Mouse (Mus musculus) MEL (cell line): ENCODE measurements at regions not wholly inside any gene's neighbourhood (a gene's known extent, or its start where the extent isn't known, plus 50 kb on each side); places are given as distances from the start of the nearest gene placed in this dataset.

Experiments used
- BHLHE40 ChIP-seq: IDR thresholded peaks from 2 replicates; pipeline ENCODE4 v1.6.1; 2012; ENCODE audit warnings: low read depth, mild to moderate bottlenecking, inconsistent platforms, low read length, improper control_type of control experiment, borderline replicate concordance
- CHD1 ChIP-seq: IDR thresholded peaks from 2 replicates; pipeline ENCODE4 v1.6.1; 2012; ENCODE audit warnings: low read depth, mild to moderate bottlenecking, inconsistent platforms, low read length, improper control_type of control experiment
- CTCF ChIP-seq, 3 experiments: IDR thresholded peaks in 2 of 3; conservative IDR thresholded peaks in 1 of 3; 2 replicates each; pipeline ENCODE4 v1.5.1; 2011 to 2012; ENCODE audit warnings: low read length in 3 of 3, low read depth in 2 of 3, mild to moderate bottlenecking in 2 of 3, improper control_type of control experiment in 1 of 3, inconsistent platforms in 1 of 3, mixed read lengths in 1 of 3, moderate library complexity in 1 of 3; ENCODE audit not compliant: control insufficient read depth in 1 of 3, insufficient read depth in 1 of 3, poor library complexity in 1 of 3, severe bottlenecking in 1 of 3
- EP300 ChIP-seq, 2 experiments: IDR thresholded peaks; 2 replicates each; pipeline ENCODE4 v1.6.1; 2011; ENCODE audit warnings: improper control_type of control experiment in 2 of 2, low read length in 2 of 2, low read depth in 1 of 2, mild to moderate bottlenecking in 1 of 2
- HCFC1 ChIP-seq: IDR thresholded peaks from 2 replicates; pipeline ENCODE4 v1.6.1; 2012; ENCODE audit warnings: low read depth, mild to moderate bottlenecking, inconsistent platforms, low read length, improper control_type of control experiment, moderate library complexity
- MAZ ChIP-seq: IDR thresholded peaks from 2 replicates; pipeline ENCODE4 v1.6.1; 2012; ENCODE audit warnings: low read depth, mild to moderate bottlenecking, inconsistent platforms, low read length, improper control_type of control experiment
- MEF2A ChIP-seq: IDR thresholded peaks from 2 replicates; pipeline ENCODE4 v1.6.1; 2014; ENCODE audit warnings: low read depth, mild to moderate bottlenecking, inconsistent platforms, low read length, improper control_type of control experiment; ENCODE audit not compliant: poor library complexity, insufficient replicate concordance, severe bottlenecking; ENCODE audit errors: extremely low read depth
- NELFE ChIP-seq: IDR thresholded peaks from 2 replicates; pipeline ENCODE4 v1.6.1; 2011; ENCODE audit warnings: low read depth, low read length, improper control_type of control experiment
- POLR2A ChIP-seq, 2 experiments: IDR thresholded peaks; 2 replicates each; pipeline ENCODE4 v1.6.1; 2011 to 2012; ENCODE audit warnings: low read length in 2 of 2, mild to moderate bottlenecking in 2 of 2, control low read depth in 1 of 2, improper control_type of control experiment in 1 of 2, low read depth in 1 of 2, moderate library complexity in 1 of 2; ENCODE audit not compliant: control insufficient read depth in 1 of 2, insufficient read depth in 1 of 2, poor library complexity in 1 of 2
- SIN3A ChIP-seq: IDR thresholded peaks from 2 replicates; pipeline ENCODE4 v1.6.1; 2012; ENCODE audit warnings: low read length, improper control_type of control experiment, inconsistent platforms
- TCF12 ChIP-seq: IDR thresholded peaks from 2 replicates; pipeline ENCODE4 v1.6.1; 2014; ENCODE audit warnings: low read depth, mild to moderate bottlenecking, inconsistent platforms, low read length, improper control_type of control experiment, moderate library complexity
- ZKSCAN1 ChIP-seq: IDR thresholded peaks from 2 replicates; pipeline ENCODE4 v1.6.1; 2012; ENCODE audit warnings: low read depth, mild to moderate bottlenecking, inconsistent platforms, low read length, improper control_type of control experiment, moderate library complexity

GRCm38 (mm10) chrX:99358784-99359183 lies 112.3 kb downstream of the Pja1 start:
- TF ChIP-seq CTCF (IDR thresholded peaks at IDR 0.05 in 2 of 3, conservative IDR thresholded peaks at IDR 0.05 in 1 of 3; ENCODE audit: control insufficient read depth in 1 of 3, insufficient read depth in 1 of 3, low read depth in 2 of 3, low read length in 3 of 3, poor library complexity in 1 of 3, severe bottlenecking in 1 of 3) (no peak), HCFC1 (no peak), TCF12 (no peak), POLR2A (IDR thresholded peaks at IDR 0.05; ENCODE audit: control insufficient read depth in 1 of 2, insufficient read depth in 1 of 2, low read depth in 1 of 2, low read length in 2 of 2, poor library complexity in 1 of 2) (no peak), MAZ (no peak), ZKSCAN1 (no peak), CHD1 (no peak), SIN3A (no peak), EP300 (IDR thresholded peaks at IDR 0.05; ENCODE audit: low read depth in 1 of 2, low read length in 2 of 2) (no peak), NELFE (no peak), BHLHE40 (no peak), MEF2A (no peak)
